Mouse (Mus musculus): Measurements from ENCODE around the gene Mall. TPM values are rescaled to one million over a fixed set of nuclear protein-coding genes. Genes with fewer than 3 reads are reported as not detected.

Mall gene
- total and polyA plus RNA-seq, 2 experiments from 2014 or later = 7.4 to 13.0 TPM

DNA sequence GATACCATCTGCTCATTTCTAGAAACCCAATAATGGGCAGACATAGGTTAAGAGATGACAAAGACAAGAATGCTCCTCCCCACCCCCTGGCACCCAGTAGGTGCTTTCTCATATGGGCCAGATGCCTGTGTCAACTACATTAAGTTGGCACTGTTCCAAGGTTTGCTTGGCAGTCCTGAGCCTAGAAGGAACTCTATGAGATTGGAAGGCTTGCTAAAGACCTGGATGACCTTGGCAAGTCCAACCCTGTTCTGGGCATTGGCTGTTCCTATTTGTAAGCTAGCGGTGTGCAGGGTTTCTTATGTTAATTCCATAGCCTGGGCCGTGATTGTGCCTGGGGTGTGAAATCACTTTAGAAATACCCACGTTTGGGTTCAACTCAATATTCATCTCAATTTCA is 74.9 kb downstream of the Mall start:
- Histone ChIP-seq H3K4me3 (ENCODE audit: low read depth, low read length) (no peak overlapping the region), H3K9ac (replicated peaks; ENCODE audit: low read depth, low read length) (no peak overlapping the region), H3K27me3 (ENCODE audit: control insufficient read depth, insufficient read depth, low read length) (peaks cover 53% of the 10 kb centered on the region), H3K4me2 (ENCODE audit: low read depth, low read length) (no peak overlapping the region), H3K9me3 (replicated peaks; ENCODE audit: control insufficient read depth, low read length) (no peaks in the 10 kb centered on the region), H3K36me3 (replicated peaks; ENCODE audit: control insufficient read depth, insufficient read depth, low read length) (no peaks in the 10 kb centered on the region), H3K4me1 (ENCODE audit: control insufficient read depth, insufficient read depth) (0 out of 2 replicates have a peak, but pooled peaks cover 6% of the 10 kb centered on the region), H3K27ac (ENCODE audit: low read depth) (no peak overlapping the region)
- ATAC-seq (ENCODE audit: insufficient read depth, low read depth) = no peak
- TF ChIP-seq CTCF (IDR thresholded peaks at IDR 0.05; ENCODE audit: low read depth) (no peak), EP300 (IDR thresholded peaks at IDR 0.05; ENCODE audit: low read depth) (no peak)
- no peak for DNase-seq (ENCODE audit: low spot score)
- WGBS = 48% methylated on average over 3 of the region's 3 CpGs

Other genes starting within 250 kb of the Mall start
- 3.5 and 7.9 TPM in 2 replicates for gene Kcnip3, start 207.8 kb downstream of the Mall start, total RNA-seq (2014; rRNA removed; ENCODE audit: low replicate concordance)
- gene Kcnip3, start 207.8 kb downstream of the Mall start, polyA plus RNA-seq (2015; fragmentation: Nextera tagmentation; extraction: Ambion mirVana) = 0.20 and 0.40 TPM in 2 replicates
- gene Prom2, start 188.5 kb downstream of the Mall start, total RNA-seq (2014; rRNA removed; ENCODE audit: low replicate concordance) = 0.04 and 6.0 TPM in 2 replicates
- 0.03 and 0.08 TPM in 2 replicates for gene Prom2, start 188.5 kb downstream of the Mall start, polyA plus RNA-seq (2015; fragmentation: Nextera tagmentation; extraction: Ambion mirVana)
- gene Zfp661, start 142.8 kb downstream of the Mall start, total RNA-seq (2014; rRNA removed; ENCODE audit: low replicate concordance) = 0.69 and 3.6 TPM in 2 replicates
- 1.4 and 1.6 TPM in 2 replicates for gene Zfp661, start 142.8 kb downstream of the Mall start, polyA plus RNA-seq (2015; fragmentation: Nextera tagmentation; extraction: Ambion mirVana)
- gene Mrps5, start 142.7 kb downstream of the Mall start, total RNA-seq (2014; rRNA removed; ENCODE audit: low replicate concordance) = 48.8 and 109 TPM in 2 replicates
- 150 and 156 TPM in 2 replicates for gene Mrps5, start 142.7 kb downstream of the Mall start, polyA plus RNA-seq (2015; fragmentation: Nextera tagmentation; extraction: Ambion mirVana)
- 8.2 and 11.3 TPM in 2 replicates for gene Mal, start 73.2 kb downstream of the Mall start, total RNA-seq (2014; rRNA removed; ENCODE audit: low replicate concordance)
- 1.7 and 2.5 TPM in 2 replicates for gene Mal, start 73.2 kb downstream of the Mall start, polyA plus RNA-seq (2015; fragmentation: Nextera tagmentation; extraction: Ambion mirVana)
- gene Nphp1, start 59.0 kb upstream of the Mall start, total RNA-seq (2014; rRNA removed; ENCODE audit: low replicate concordance) = 6.7 and 8.9 TPM in 2 replicates
- gene Nphp1, start 59.0 kb upstream of the Mall start, polyA plus RNA-seq (2015; fragmentation: Nextera tagmentation; extraction: Ambion mirVana) = 17.2 and 21.3 TPM in 2 replicates
- gene Mtln, start 62.6 kb upstream of the Mall start, total RNA-seq (2014; rRNA removed; ENCODE audit: low replicate concordance) = 4.6 and 13.3 TPM in 2 replicates
- 63.3 and 65.0 TPM in 2 replicates for gene Mtln, start 62.6 kb upstream of the Mall start, polyA plus RNA-seq (2015; fragmentation: Nextera tagmentation; extraction: Ambion mirVana)
- gene Bub1, start 101.9 kb upstream of the Mall start, total RNA-seq (2014; rRNA removed; ENCODE audit: low replicate concordance) = 17.7 and 20.8 TPM in 2 replicates
- 8.4 and 9.0 TPM in 2 replicates for gene Bub1, start 101.9 kb upstream of the Mall start, polyA plus RNA-seq (2015; fragmentation: Nextera tagmentation; extraction: Ambion mirVana)
- not detected in 2 replicates for gene Acoxl, start 108.9 kb upstream of the Mall start, total RNA-seq (2014; rRNA removed; ENCODE audit: low replicate concordance)
- 0.37 TPM in 2 replicates for gene Acoxl, start 108.9 kb upstream of the Mall start, polyA plus RNA-seq (2015; fragmentation: Nextera tagmentation; extraction: Ambion mirVana)